Mouse (Mus musculus) limb, embryonic 11.5 days (tissue): ENCODE results near the gene Tbxa2r. TPM values are rescaled to one million over a fixed set of nuclear protein-coding genes. Genes with fewer than 3 reads are reported as not detected.

Experiments used
- ATAC-seq: fragments of 200-750 bp; cut with Nextera tagmentation; 2 replicates; pipeline ENCODE4 v1.8.0; 2017; ENCODE audit warnings: low read depth; ENCODE audit not compliant: insufficient number of reproducible peaks, low FRiP score, low TSS enrichment
- DNase-seq: peaks from one replicate; pipeline ENCODE4 v3.0.0-alpha.2; 2015; ENCODE audit warnings: low spot score
- H3K27ac ChIP-seq: fragments of 300-500 bp; sonication (generic); replicated peaks from 2 replicates; pipeline ENCODE4 v1.5.1; 2014; ENCODE audit warnings: low read depth, mild to moderate bottlenecking, low read length
- H3K27me3 ChIP-seq: fragments of 300-500 bp; sonication (generic); 2 replicates; pipeline ENCODE4 v1.6.1; 2014; ENCODE audit warnings: mild to moderate bottlenecking, low read length, mixed read lengths; ENCODE audit not compliant: control insufficient read depth, insufficient read depth
- H3K36me3 ChIP-seq: fragments of 300-500 bp; sonication (generic); 2 replicates; pipeline ENCODE4 v1.6.1; 2014; ENCODE audit warnings: mild to moderate bottlenecking, low read length, moderate library complexity, mixed read lengths; ENCODE audit not compliant: control insufficient read depth, insufficient read depth
- H3K4me1 ChIP-seq: fragments of 300-500 bp; sonication (generic); 2 replicates; pipeline ENCODE4 v1.6.1; 2014; ENCODE audit warnings: low read length, mixed read lengths; ENCODE audit not compliant: control insufficient read depth, insufficient read depth
- H3K4me2 ChIP-seq: fragments of 300-500 bp; sonication (generic); 2 replicates; pipeline ENCODE4 v1.6.1; 2014; ENCODE audit warnings: low read depth, mild to moderate bottlenecking, moderate library complexity; ENCODE audit not compliant: severe bottlenecking
- H3K4me3 ChIP-seq: fragments of 300-500 bp; sonication (generic); 2 replicates; pipeline ENCODE4 v1.5.1; 2014; ENCODE audit warnings: low read depth, low read length
- H3K9ac ChIP-seq: fragments of 300-500 bp; sonication (generic); 2 replicates; pipeline ENCODE4 v1.6.1; 2014; ENCODE audit warnings: mild to moderate bottlenecking, low read length
- H3K9me3 ChIP-seq: fragments of 300-500 bp; sonication (generic); 2 replicates; pipeline ENCODE4 v1.6.1; 2016; ENCODE audit warnings: low read length; ENCODE audit not compliant: control insufficient read depth
- WGBS: fragments of 180-500 bp; shearing (Covaris S2); extraction: QIAGEN DNeasy Blood & Tissue Kit; methylation state at CpG from one replicate; pipeline ENCODE4 v1.1.7; 2014; 5-methylcytosine and 5-hydroxymethylcytosine counted together
- polyA plus RNA-seq: library from polyadenylated mRNA; unstranded; fragments of >200 nt; fragmentation: Nextera tagmentation; extraction: Ambion mirVana; gene quantifications from 2 replicates; pipeline ENCODE4 v1.2.1, GENCODE M21; 2014

Tbxa2r gene
- polyA plus RNA-seq, 1 experiment from 2014 or later = 1.7 TPM

DNA sequence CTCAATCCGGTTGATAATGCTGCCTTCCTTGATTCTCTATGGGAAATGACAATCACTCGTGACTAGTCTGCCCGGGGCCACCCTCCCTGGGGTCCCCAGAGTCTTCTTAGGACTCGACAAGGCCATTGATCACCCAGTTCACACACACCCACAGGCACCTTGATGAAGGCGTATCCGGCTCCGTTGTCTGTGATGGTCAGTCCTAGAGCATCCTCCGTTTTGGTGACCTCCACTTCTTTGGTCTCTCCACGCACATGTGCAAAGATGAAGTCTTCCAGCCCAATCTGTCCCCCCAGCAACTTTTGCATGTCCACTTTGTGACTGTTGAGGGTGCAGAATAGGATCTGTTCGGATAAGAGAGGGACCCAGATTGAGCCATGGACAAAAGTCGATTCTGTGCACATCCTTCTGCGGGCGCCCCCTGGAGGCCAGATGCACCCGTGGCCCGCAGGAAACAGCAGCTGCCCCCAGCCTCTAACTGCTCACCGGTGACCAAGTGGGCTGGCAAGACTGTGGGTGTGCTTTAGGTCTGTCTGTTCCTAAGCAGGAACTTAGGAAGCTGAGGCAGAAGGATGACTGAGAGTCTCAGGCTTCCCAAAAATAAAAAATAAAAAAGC lies 12.9 kb downstream of the Tbxa2r start:
- no peak overlapping the region for H3K27ac ChIP-seq
- no peak overlapping the region for H3K9ac ChIP-seq
- no peak overlapping the region for H3K4me3 ChIP-seq
- 31% methylated on average over 16 of the region's 16 CpGs for WGBS
- no peaks in the 10 kb centered on the region; the same call in 1 of the 2 replicates for H3K36me3 ChIP-seq
- H3K27me3 ChIP-seq = peaks cover 44% of the 10 kb centered on the region
- H3K9me3 ChIP-seq = no peaks in the 10 kb centered on the region
- peaks cover 7% of the 10 kb centered on the region; the same call in 1 of the 2 replicates for H3K4me1 ChIP-seq
- peak; percentile 84 for DNase-seq
- ATAC-seq = no peak
- no peak overlapping the region for H3K4me2 ChIP-seq

GRCm38 (mm10) chr10:81342686-81343505 lies 14.4 kb downstream of the Tbxa2r start, which contains the start of gene Gipc3:
Gipc3 (minus strand) TSS chr10:81343266.
- H3K27ac ChIP-seq = no peak within 1 kb of the TSS
- H3K4me2 ChIP-seq = peak within 1 kb of the TSS; percentile 68
- no peaks in the 10 kb centered on the region; the same call in 1 of the 2 replicates for H3K36me3 ChIP-seq
- no peaks in the 10 kb centered on the region for H3K9me3 ChIP-seq
- WGBS = 7% methylated on average over 56 of the region's 67 CpGs
- H3K4me1 ChIP-seq = peaks cover 13% of the 10 kb centered on the region; the same call in 1 of the 2 replicates
- DNase-seq (no peak), ATAC-seq (no peak)
- peak within 1 kb of the TSS; percentile 33 for H3K4me3 ChIP-seq
- H3K9ac ChIP-seq = peak within 1 kb of the TSS; percentile 37
- H3K27me3 ChIP-seq = peaks cover 42% of the 10 kb centered on the region

DNA sequence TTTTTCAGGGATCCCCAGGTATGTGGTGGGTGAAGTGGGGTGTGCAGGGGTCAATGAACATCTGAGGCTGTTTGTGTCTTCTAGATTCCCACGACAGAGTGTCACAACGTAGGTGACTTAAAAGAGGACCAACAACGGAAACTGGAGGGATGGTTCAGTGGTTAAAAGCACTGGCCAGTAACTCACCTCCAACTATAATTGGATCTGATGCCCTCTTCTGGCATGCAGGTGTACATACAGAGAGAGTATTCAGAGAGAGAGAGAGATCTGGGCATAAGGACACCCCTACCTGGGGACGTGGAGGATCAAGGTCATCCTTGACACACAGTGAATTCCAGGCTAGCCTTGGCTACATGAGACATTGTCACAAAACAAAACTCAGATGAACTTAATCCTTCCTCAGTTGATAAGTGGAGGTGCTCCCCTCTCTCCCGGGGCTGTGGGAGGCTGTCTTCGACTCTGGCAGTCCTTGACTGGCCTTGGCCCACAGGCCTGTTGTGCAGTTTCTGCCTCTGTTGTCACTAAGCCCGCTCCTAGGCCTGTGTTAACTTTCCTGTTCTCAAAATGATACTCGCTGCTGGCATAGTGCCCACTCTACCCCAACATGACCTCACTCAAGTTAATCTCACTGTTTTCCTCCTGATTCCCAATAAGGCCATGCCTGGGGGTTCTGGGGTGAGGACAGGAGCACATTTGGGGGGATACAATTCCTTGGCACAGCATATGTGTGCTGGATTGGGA lies 16.1 kb downstream of the Tbxa2r start:
- H3K27me3 ChIP-seq = peaks cover 34% of the 10 kb centered on the region
- H3K4me3 ChIP-seq = no peak overlapping the region
- no peak for DNase-seq
- WGBS = 60% methylated on average over 8 of the region's 8 CpGs
- no peaks in the 10 kb centered on the region for H3K9me3 ChIP-seq
- peaks cover 22% of the 10 kb centered on the region for H3K4me1 ChIP-seq
- ATAC-seq = no peak
- H3K9ac ChIP-seq = no peak overlapping the region
- no peak overlapping the region for H3K4me2 ChIP-seq
- H3K36me3 ChIP-seq = peaks cover 2% of the 10 kb centered on the region; the same call in 1 of the 2 replicates
- H3K27ac ChIP-seq = no peak overlapping the region

- H3K4me2 ChIP-seq = no peak overlapping the region
- ATAC-seq (no peak), DNase-seq (no peak)
- H3K4me3 ChIP-seq = no peak overlapping the region
- WGBS = 87% methylated on average over 4 of the region's 4 CpGs
- H3K4me1 ChIP-seq = peaks cover 24% of the 10 kb centered on the region
- no peak overlapping the region for H3K27ac ChIP-seq
- no peak overlapping the region for H3K9ac ChIP-seq
- peaks cover 34% of the 10 kb centered on the region for H3K27me3 ChIP-seq
- H3K9me3 ChIP-seq = no peaks in the 10 kb centered on the region
- peaks cover 2% of the 10 kb centered on the region; the same call in 1 of the 2 replicates for H3K36me3 ChIP-seq
Measured at GRCm38 (mm10) chr10:81345162-81345534, 16.6 kb downstream of the Tbxa2r start.

DNA sequence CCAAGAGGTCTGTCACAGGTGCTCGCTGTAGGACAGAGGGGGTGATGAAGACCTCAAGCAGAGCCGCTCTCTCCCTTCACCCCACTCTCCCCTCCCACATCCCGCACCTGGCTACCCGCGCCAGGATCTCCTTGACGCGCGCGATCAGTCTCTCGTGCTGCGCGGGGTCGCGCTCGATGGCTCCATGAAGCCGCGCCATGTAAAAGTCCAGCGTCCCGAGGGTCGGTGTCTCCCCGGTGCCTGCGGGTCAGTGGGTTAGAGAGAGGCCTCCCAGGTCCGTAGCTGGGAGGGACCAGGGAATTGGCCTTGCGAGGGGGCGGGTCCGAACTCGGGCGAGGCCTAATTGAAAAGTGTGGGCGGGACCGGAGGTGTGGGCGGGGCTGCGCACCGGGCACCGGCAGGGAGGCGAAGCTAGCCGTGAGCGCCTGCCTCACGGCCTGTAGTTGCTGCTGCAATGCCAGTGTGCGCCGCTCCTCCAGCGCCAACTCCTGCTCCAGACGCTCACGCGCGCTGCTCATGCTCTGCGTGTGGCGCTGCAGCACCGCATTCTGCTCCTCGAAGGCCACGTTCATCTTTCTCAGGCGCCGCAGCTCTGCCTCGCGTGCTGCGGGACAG lies 18.0 kb downstream of the Tbxa2r start:
- peak; percentile 82 for DNase-seq
- H3K27me3 ChIP-seq = peaks cover 29% of the 10 kb centered on the region
- ATAC-seq = no peak
- H3K4me3 ChIP-seq = peak overlapping the region; percentile 30
- WGBS = 5% methylated on average over 50 of the region's 55 CpGs
- H3K9ac ChIP-seq = peak overlapping the region; percentile 43
- peak overlapping the region; percentile 51 for H3K4me2 ChIP-seq
- H3K9me3 ChIP-seq = no peaks in the 10 kb centered on the region
- H3K27ac ChIP-seq = no peak overlapping the region; the same call in 1 of the 2 replicates
- peaks cover 24% of the 10 kb centered on the region for H3K4me1 ChIP-seq
- peaks cover 2% of the 10 kb centered on the region; the same call in 1 of the 2 replicates for H3K36me3 ChIP-seq

DNA sequence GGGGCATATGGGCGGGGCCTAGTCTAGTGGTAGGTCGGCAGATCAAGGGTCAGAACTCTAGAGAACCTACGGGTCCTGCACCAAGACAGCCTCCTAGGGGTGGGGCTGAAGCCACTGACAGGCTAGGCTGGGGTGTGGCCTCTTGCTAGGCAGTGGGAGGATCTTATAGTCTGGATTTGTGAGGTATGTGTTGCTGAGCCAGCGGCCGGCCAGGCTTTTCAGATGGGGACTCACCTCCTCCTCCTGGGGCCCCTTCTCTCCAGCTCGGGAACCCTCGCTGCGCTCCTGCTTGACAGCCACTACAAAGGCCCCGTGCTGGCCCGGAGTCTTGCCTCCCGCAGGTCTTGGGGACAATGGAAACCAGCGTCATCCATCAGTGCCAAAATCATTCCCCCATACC lies 20.6 kb downstream of the Tbxa2r start:
- H3K4me1 ChIP-seq = peaks cover 20% of the 10 kb centered on the region
- DNase-seq = no peak
- H3K27ac ChIP-seq = no peak overlapping the region

DNA sequence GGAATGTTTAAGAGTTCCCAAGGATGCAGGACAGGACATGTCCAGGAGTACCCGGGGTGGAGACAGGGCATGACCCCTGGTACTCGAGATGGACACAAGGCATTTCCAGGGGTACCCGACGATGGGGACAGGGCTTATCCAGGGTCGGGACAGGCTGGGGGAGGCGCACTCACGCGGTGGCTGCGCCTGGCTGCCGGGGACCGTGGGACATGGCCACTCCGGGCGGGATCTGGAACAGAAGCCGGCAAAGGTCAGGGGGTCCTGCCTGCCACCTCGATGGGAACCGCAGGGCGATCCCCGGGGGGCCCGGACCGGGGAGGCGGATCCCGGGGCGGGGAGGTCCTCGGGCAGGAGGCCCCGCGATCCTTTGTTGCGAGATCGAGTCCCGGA lies 21.4 kb downstream of the Tbxa2r start:
- peak overlapping the region; percentile 62; the same call in 1 of the 2 replicates for H3K27ac ChIP-seq
- H3K27me3 ChIP-seq = no peaks in the 10 kb centered on the region; the same call in 1 of the 2 replicates
- DNase-seq (no peak), ATAC-seq (peak; percentile 1; the same call in 1 of the 2 replicates)
- H3K9ac ChIP-seq = peak overlapping the region; percentile 92
- peak overlapping the region; percentile 98 for H3K4me3 ChIP-seq
- H3K4me1 ChIP-seq = peaks cover 20% of the 10 kb centered on the region
- H3K9me3 ChIP-seq = no peaks in the 10 kb centered on the region
- peak overlapping the region; percentile 89 for H3K4me2 ChIP-seq
- H3K36me3 ChIP-seq = peaks cover 2% of the 10 kb centered on the region; the same call in 1 of the 2 replicates
- WGBS = 0% methylated on average over 25 of the region's 29 CpGs

More for the DNA sequence above, 20.6 kb downstream of the Tbxa2r start:
- Histone ChIP-seq H3K9me3 (no peaks in the 10 kb centered on the region), H3K4me3 (peak overlapping the region; percentile 98), H3K36me3 (peaks cover 2% of the 10 kb centered on the region; the same call in 1 of the 2 replicates), H3K27me3 (peaks cover 6% of the 10 kb centered on the region; the same call in 1 of the 2 replicates), H3K4me2 (peak overlapping the region; percentile 89), H3K9ac (peak overlapping the region; percentile 92; the same call in 1 of the 2 replicates)
- WGBS = 8% methylated on average over 12 of the region's 12 CpGs
- no peak for ATAC-seq
